Mouse (Mus musculus) lung, postnatal 36 days (tissue): ENCODE results near the gene Nlgn3.
A peak's percentile ranks its signal among the peaks of the same experiment; 100 is the strongest.

Source experiments
- DNase-seq: peaks from one replicate; pipeline ENCODE4 v3.0.0; 2022; ENCODE audit warnings: mixed read lengths

Gene Nlgn3

DNA sequence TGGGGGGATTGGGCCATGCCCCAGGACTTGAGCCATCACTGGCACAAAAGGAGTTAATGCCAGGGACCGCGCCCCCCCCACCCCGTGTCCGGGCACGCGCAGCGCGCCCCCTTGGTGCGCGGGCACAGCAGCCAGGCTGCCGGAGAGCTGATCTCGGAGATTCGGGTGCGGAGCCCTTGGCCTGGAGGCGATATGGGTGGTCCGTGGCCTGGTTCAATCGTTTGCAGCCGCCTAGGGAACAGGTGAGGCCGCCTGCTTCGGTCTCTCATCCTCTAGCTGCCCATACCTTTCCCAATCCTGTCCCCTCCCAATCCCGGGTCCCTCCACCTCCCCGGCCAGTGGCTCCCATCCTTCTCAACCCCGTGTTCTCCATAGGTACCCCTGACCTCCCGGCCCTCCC, at the start of gene Nlgn3:
Gene Nlgn3 (plus strand): TSS at position 114 of the 400 bp plus-strand sequence.
- DNase-seq, result no peak

DNA sequence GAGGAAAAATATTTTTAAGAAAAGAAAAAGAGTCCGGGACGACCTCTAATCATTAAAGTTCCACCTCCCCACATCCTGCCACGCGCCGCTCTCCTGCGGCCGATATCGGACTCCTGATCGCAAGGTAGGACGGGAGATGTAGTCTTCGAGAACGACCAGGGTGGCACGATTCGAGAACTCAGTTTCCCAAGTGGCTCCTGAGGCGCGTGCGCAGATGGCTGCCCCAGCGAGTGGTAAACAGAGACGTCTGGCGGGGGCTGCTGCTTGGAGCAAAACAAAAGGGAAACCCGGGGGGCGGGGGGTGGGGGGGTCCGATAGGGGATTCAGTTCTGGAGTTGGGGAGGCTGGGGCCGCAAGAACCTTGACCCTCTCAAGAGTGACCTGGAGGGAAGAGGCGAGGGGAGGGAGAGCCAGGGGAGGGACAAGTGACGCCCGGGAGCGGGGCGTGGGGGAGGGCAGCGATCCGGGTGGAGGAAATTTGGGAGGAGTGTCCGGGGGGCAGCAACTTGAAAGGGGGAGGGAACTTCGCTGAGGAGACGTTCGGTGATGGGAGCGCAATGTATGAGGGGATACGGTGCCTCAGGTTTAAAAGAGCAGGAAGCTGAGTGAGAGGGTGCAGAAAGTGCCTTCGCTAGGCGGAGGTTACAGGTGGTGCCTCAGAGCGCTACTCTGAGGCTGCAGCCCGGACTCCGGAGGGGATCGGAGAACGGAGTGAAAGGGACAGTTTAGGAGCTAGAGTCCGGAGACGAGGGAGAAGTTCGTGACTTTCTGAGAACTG, 44.8 kb upstream of the Nlgn3 start, which contains the start of gene Foxo4:
Gene Foxo4 (plus strand): TSS at position 577 of the 778 bp plus-strand sequence.
- peak; percentile 96 for DNase-seq

DNA sequence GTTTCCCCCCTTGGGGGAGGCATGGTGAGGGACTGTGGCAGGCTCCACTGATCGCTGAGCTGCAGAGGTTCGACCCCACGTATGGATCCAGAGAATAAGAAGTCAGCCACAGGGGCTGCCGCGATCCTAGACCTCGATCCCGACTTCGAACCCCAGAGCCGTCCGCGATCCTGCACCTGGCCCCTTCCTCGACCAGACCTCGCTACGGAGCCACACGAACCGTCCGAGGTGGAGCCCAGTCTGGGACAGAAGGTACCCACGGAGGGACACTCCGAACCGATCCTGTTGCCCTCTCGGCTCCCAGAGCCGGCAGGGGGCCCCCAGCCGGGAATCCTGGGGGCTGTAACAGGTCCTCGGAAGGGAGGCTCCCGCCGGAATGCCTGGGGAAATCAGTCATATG, 44.2 kb upstream of the Nlgn3 start:
- DNase-seq, result no peak

DNA sequence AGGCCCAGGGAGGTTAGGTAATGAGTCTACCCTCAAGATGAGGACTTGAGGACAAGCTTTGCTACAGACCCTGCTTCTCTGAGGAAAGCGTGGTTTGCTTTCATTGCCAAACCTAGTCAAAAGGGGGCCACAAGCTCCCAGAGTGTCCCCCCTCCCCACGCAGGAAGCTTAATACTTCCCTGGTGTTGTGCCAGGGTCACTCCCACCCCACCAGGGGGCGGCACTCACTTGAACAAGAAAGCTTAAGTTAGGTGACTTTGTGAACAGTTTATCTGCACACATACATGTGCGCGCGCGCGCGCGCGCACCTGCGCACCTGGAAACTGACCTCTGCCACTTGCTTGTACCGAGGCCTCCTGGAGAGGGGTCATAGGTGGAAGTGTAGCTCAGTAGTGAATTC, 42.4 kb upstream of the Nlgn3 start:
- DNase-seq, result peak; percentile 50

DNA sequence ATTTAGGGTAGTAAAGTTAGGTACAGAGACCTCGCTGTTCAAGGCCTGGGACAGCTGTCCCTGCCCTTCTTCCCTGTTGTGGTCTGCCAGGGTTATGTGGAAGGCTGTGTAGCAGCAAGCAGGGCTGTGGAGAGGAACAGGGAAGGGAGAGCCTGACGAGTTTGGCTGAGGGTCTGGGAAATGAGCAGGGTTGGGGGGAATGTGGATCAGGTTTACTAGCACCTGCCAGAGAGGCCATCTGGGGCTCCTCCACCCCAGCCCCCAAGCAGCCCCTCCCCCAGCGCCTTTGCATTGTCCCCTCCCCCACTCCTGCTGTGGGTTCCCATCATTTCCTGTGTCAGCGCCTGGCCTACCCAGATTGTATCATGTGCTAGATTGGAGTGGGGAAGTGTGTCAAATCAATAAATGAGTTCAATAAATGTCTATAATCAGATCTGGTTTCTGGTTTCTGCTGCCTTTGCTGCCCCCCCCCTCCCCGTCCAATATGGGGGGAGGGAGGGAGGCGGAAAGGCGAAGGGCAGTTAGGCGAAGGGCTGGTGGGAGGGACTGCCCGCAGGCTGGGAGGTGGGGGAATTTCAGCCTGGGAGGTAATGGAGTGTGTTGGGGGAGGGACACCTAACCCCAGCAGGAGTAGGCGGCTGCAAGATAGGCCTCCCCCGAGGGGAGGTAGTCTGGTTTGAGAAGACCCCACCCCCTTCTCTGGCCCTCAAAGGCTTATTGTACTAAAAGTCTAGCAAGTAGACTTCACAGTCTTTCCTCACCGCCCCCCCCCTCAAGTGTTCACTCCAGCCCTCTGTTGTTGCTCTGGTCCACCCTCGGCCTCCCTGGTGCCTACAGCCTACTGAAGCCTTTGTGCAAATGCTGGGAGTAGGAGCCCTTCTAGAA, 38.3 kb upstream of the Nlgn3 start:
- DNase-seq, result no peak

DNA sequence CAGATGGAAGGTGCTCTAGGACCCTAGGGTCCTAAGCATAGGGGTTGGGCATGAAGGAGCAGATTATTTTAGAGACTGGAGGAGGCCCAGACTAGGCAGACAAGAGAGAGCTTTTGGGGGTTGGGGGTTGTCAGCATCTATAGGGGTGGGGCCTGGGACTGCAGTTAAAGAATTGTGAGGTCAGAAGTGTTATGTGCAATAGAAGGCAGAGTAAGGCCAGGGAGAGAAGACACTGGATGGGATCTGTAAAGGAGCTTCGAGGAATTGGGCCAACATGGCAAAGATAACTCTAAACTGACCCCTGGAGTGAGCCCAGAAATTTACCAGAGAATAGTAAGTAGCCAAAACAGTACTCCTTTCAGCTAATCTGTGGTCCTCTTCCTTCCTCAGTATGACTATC, 35.1 kb upstream of the Nlgn3 start, which contains the start of gene Gm614:
Gene Gm614 (minus strand): TSS at position 101 of the 400 bp plus-strand sequence.
- DNase-seq, result no peak

DNA sequence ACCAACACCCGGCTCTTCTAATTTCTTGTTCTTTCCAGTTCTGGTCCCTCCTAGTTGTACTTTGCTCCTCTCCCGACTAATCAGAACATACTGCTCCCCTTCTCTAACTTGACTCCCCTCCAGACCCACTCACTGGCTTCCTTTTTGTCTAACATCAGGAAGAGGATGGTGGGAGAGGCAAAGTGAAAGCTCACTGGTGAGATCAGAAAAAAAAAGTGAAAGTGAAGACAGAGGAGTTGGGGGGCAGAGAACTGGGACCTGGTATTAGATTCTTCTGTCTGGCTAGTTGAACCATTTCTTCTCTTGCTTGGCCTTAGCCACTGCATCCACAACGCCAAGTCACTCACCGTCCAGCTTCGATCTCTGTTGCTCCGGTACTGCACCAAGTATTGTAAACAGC, 32.3 kb upstream of the Nlgn3 start:
- no peak for DNase-seq

DNA sequence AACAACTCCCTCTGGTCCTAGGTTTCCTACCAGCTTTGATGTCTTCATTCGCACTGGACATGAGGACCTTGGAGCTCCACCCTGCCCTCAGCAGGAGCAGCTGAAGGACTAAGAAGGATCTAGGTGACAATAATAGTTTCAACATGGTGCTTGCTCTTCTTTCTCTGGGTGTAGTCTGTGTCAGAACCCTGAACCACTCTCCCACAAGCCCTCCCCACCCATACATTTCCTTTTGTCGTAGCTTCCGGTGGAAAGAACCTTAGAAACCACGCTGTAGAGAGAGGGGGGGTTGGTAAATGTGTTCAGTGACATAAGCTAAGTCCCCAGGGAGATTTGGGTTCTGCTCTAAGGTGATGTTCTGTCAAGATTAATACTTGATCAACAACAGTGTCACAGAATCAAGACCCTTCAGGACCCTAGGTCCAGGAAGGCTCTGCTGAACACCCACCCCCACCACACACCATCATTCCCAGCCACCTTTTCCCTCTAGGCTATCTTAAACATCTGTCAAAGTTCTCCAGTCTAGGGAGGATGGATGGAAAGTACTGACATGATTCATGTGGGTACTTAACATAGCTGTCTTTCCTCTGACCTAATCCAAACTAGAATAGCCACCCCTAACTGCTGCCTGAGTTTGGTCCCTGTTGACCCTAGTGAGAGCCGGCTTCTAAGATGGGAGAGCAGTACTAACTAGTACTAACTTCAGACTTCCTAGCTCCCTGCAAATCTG, 30.8 kb upstream of the Nlgn3 start, which contains the start of gene Il2rg:
Gene Il2rg (minus strand): TSS at position 231 of the 730 bp plus-strand sequence.
- DNase-seq, result peak; percentile 58

DNA sequence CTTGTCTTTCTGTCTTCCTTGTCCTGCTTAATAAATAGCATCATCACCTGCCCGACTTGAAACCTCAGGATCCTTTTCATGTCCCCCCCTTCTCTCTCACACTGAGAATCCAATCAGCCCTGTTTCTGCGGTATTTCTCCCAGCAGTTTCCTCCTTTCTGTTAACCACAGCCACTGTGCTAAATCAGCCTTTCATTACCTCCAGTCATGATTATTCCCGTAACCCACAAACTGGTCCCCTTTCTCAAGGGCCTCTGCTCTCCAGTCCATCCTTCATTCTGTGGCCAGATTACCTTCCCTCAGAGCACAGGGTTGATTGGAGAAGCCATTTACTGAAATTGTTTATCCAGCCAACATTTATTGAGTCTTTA, 30.2 kb upstream of the Nlgn3 start, which contains the start of gene Gm20489:
Gene Gm20489 (minus strand): TSS at position 269 of the 370 bp plus-strand sequence.
- no peak for DNase-seq

DNA sequence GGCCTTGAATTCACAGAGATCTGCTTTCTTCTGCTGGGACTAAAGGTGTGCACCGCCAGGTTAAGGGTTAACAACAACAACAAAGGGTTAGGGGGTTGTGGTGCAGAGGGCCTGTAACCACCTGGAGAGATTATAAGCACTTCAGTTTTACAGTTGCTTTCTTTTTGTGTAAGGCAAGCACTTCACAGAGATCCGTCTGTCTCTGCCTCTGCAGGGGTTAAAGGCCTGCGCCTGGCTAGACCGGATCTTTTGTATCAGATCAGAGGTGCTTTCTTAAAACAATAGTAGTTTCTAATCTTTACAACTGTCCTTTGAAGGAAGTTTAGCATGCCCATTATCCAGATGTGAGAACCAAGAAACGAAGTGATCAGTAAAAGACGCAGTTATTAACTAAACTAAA, 25.6 kb upstream of the Nlgn3 start:
- no peak for DNase-seq

DNA sequence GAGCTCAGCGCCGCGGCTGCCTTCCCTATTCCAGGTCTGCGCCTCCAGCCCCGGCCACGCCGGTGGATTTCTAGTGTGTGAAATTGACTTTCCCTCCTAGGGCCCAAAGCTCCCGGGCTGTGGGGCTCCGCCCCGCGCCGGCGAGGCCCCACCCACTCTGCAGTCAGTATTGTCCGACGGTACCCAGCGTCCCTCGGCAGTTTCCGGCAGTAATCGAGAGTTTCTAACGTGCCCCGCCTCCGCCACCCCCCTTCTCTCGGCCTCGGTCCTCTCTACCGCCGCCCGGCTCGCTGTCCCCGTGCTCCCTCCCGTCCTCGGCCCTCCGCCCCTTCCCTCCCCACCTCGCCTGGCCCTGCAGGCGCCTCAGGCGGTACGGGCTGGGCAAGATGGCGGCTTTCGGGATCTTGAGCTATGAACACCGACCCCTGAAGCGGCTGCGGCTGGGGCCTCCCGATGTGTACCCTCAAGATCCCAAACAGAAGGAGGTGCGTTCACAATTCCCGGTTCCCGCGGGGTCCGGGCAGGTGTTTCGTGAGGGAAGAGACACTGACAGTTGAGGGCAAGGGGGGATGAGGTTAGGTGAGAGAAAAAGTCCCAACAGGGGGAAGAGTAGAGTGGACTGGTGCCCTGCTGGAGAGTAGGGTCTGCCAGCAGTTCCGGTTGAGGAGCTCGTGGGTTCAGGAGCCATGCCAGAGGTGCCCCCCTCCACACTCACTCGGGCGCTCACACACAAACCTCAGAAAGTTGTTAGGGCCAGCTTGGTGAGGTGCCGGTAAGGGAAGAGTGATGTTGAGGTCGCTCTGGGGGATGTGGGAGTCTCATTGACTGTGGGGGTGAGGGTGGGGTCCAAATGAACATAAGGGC, 24.9 kb upstream of the Nlgn3 start, which contains the start of gene Med12:
Gene Med12 (plus strand): TSS at position 156 of the 864 bp plus-strand sequence.
- DNase-seq, result peak; percentile 95

DNA sequence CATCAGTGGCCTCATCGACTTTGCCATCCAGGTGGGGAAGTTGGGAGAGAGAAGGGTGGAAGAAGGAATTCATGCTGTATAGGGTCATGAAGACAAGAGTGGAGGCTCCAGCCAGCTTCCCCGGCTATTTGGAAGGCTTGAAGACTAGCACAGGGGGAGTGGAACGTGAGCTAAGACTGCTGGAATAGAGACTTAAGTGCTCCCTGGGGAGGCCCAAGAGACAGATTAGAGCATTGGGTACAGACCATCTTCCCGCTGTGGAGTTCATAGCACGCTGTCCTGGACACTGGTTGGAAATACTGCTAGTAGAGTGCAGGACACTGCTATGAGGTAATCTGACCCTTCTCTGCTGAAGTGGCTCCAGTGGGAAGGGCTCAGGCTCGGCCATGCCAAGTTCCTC, 16.2 kb upstream of the Nlgn3 start:
- no peak for DNase-seq

DNA sequence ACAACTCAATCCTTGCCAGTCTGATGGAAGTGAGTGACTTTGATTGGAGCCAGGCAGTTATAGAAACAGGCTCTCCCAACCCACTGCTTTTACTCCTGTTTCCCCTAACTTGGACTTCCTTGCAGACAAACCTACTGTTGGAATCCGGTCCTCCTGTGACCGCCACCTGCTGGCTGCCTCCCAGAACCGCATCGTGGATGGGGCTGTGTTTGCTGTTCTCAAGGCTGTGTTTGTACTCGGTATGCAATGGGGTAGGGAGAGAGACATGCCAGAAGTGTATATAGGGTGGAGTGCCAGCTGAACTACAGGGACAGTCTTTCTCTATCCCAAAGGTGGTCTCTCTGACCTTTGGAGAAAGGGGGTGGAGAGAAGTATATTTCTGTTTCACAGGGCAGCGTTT, 13.4 kb upstream of the Nlgn3 start:
- DNase-seq, result peak; percentile 71

DNA sequence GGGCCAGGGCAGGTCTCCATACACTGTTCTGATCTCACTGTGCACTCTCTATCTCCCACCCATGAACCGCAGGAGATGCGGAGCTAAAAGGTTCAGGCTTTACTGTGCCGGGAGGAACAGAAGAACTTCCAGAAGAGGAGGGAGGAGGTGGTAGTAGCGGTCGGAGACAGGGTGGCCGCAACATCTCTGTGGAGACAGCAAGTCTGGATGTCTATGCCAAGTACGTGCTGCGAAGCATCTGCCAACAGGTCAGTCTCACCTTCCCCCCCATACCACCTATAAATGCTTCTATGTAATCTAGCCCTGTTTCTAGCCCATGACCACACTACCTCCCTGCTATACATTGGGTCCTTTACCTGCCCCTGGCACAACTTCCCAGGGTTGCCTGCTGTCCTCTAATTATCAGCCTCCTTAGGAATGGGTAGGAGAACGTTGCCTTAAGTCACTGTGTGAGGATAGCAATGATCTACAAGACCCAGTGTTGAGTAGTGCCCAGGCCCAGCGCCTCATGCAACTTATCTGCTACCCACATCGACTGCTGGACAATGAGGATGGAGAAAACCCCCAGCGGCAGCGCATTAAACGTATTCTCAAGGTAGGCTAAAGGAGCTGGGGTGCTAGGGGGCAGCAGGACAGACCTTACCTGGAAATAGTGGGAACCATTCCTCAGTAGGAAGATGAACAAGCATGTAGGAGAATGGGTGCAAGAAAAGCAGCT, 12.9 kb upstream of the Nlgn3 start:
- no peak for DNase-seq

DNA sequence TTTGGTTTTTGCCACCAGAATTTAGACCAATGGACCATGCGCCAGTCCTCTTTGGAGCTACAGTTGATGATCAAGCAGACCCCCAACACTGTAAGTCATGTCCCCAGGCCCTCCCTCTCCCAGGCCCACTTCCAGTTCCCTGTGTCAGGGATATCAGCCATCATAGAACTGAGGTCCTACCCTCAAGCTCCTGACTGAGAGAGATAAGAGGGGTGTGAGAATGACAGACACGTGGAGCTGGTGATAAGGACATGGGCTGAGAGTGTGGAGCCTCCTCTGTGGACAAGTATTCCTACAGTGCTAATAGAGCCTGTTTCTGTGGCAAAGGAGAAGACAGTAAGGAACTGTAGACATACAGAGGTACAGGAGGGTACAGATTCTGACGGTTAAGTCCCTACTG, 11.4 kb upstream of the Nlgn3 start:
- no peak for DNase-seq

DNA sequence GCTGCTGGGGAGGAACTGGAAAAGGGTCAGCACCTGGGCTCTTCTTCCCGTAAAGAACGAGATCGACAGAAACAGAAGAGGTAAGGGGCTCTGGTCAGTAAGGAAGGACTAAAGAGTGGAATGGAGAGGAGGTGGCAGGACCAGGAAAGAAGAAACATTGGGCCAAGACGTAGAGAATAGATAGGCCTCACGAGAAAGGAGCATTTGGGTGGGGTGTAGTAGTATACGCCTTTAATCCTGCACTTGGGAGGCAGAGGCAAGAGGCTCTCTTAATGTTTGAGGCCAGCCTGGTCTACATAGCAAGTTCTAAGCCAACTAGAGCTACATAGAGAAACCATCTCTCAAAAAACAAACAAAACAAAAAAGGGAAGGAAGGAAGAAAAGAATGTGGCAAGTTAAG, 10.5 kb upstream of the Nlgn3 start:
- no peak for DNase-seq

DNA sequence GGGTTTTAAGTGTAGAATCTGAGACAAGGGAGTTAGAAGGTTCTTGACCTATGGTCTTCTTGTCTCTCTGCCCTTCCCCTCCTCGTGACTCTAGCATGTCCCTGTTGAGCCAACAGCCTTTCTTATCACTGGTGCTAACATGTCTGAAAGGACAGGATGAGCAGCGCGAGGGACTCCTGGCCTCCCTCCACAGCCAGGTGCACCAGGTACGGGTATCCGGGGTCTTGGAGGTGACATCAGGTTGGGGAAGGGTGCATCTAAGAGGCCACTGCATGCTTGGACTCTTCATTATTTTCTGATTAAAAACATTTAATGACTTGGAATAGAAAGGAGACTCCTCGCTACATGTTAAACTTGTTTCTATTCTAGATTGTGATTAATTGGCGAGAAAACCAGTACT, 9.9 kb upstream of the Nlgn3 start:
- DNase-seq, result no peak

DNA sequence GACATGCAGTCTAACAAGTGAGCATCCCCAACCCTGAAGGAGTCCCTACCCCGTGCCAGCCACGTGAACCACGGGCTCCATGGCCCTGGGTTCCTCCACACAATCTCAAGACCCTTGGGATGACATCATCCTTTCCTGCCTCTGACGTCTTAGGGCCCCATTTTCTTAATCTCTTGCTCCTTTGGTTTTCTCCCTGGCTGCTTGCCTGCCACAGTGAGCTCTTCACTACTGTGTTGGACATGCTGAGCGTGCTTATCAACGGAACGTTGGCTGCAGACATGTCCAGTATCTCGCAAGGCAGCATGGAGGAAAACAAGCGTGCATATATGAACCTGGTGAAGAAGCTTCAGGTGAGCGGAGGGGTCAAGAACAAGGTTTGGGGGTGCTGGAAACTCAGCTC, 8.9 kb upstream of the Nlgn3 start:
- DNase-seq, result no peak

DNA sequence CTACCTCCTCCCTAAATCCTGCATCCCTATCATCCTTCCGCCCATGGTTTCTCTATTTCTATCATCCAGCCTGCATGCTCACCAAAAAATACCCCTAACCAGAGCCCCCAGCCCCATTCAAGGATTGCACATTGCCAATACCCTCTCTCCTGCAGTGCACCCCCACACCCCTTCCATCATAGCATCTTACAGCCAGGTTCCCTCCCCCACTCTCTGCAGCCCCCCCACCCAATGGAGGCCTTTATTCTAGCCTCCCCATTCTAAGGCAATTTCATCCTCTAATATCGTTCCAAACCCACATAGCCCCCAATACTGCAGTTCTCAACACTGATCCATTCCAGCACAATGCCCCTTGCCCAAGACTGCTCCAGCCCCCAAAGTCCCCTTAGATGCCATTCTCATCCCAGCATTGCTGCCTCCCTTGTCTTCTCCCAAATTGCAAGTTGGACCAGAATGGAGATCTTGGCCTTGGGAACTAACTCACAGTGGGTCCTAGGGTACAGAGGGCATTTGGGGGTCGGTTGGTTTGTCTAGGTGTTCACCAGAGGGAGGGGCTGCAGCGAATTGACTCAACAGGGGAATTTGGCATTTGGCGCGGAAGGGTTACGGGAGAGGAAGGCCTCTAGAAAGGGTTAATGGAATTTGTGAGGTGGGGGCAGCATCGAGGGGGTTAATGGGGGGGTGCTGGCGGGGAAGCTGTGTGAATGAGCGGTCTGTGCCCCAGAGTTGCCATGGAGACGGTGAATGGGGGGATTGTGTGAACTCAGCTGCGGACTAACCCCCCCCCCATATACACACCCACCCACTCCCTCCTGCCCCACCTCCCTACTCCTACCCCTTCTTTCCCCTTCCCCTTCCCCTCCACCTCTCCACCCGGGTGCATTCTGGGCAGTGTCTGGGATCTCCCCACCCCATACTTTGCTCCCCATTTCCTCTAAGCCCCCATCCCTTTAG, 782 bp downstream of the Nlgn3 start:
- no peak for DNase-seq

DNA sequence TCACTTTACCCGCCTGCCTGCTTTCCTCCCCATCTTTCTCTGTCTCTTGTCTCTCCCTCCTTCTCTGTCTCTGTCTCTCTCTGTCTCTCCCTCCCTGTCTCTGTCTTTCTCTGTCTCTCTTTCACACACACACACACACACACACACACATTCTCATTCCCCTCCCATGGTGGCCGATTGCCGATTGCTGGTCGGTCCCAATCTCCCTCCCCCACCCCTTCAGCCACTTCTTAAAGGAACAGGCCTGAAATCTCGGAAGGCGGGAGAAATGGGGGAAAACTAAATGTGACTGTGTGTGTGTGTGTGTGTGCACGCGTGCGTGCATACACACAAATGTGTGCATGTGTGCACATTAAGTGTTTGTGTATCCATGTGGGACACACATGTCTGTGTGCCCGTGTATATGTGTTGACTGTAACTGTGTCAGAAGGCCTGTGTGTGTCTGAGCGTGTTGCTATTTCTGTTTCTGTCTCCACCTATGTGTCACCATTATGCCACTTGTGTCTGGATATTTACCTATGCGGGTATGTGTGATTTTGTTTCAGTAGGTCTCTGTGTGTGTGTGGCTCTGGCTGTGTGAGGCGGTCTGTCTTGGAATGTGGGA, 1.6 kb downstream of the Nlgn3 start:
- DNase-seq, result no peak
